Mouse (Mus musculus) kidney, embryonic 16.5 days (tissue): ENCODE measurements around the gene Htr1d. TPM values are rescaled to one million over a fixed set of nuclear protein-coding genes. Genes with fewer than 3 reads are reported as not detected.

Experiments
- ATAC-seq: fragments of 200-750 bp; cut with Nextera tagmentation; 2 replicates; pipeline ENCODE4 v1.8.0; 2017; ENCODE audit warnings: moderate TSS enrichment; ENCODE audit not compliant: low FRiP score, low TSS enrichment
- H3K27ac ChIP-seq: fragments of 300-500 bp; sonication (generic); 2 replicates; pipeline ENCODE4 v1.5.1; 2014; ENCODE audit warnings: low read length
- H3K27me3 ChIP-seq: fragments of 300-500 bp; sonication (generic); 2 replicates; pipeline ENCODE4 v1.6.1; 2014; ENCODE audit warnings: low read length, control low read depth, mixed read lengths; ENCODE audit not compliant: insufficient read depth
- H3K36me3 ChIP-seq: fragments of 300-500 bp; sonication (generic); 2 replicates; pipeline ENCODE4 v1.6.1; 2014; ENCODE audit warnings: low read length, control low read depth, mixed read lengths; ENCODE audit not compliant: insufficient read depth
- H3K4me1 ChIP-seq: fragments of 300-500 bp; sonication (generic); 2 replicates; pipeline ENCODE4 v1.6.1; 2014; ENCODE audit warnings: low read length, control low read depth, mixed read lengths; ENCODE audit not compliant: insufficient read depth
- H3K4me2 ChIP-seq: fragments of 300-500 bp; sonication (generic); replicated peaks from 2 replicates; pipeline ENCODE4 v1.6.1; 2014; ENCODE audit warnings: low read depth, low read length
- H3K4me3 ChIP-seq: fragments of 300-500 bp; sonication (generic); 2 replicates; pipeline ENCODE4 v1.5.1; 2014; ENCODE audit warnings: mild to moderate bottlenecking, low read length
- H3K9ac ChIP-seq: fragments of 300-500 bp; sonication (generic); replicated peaks from 2 replicates; pipeline ENCODE4 v1.6.1; 2014; ENCODE audit warnings: low read length
- H3K9me3 ChIP-seq: fragments of 300-500 bp; sonication (generic); 2 replicates; pipeline ENCODE4 v1.6.1; 2016; ENCODE audit warnings: low read length, control low read depth
- WGBS: fragments of 180-500 bp; shearing (Covaris S2); extraction: QIAGEN DNeasy Blood & Tissue Kit; methylation state at CpG from one replicate; pipeline ENCODE4 v1.1.7; 2014; 5-methylcytosine and 5-hydroxymethylcytosine counted together
- polyA plus RNA-seq: library from polyadenylated mRNA; unstranded; fragments of >200 nt; fragmentation: Nextera tagmentation; extraction: Ambion mirVana; gene quantifications from 2 replicates; pipeline ENCODE4 v1.2.1, GENCODE M21; 2015

The Htr1d gene
- polyA plus RNA-seq, 1 experiment from 2014 or later, result 0.44 TPM

GRCm38 (mm10) chr4:136419386-136419785, 3.9 kb upstream of the Htr1d start:
- WGBS, result 46% methylated on average over 6 of the region's 6 CpGs
- H3K9me3 ChIP-seq, result no peaks in the 10 kb centered on the region
- no peak overlapping the region for H3K4me3 ChIP-seq
- H3K4me2 ChIP-seq, result no peak overlapping the region
- ATAC-seq, result no peak
- no peak overlapping the region for H3K27ac ChIP-seq
- no peaks in the 10 kb centered on the region for H3K36me3 ChIP-seq
- no peak overlapping the region for H3K9ac ChIP-seq
- H3K27me3 ChIP-seq, result peaks cover 20% of the 10 kb centered on the region
- H3K4me1 ChIP-seq, result peaks cover 11% of the 10 kb centered on the region

- Histone ChIP-seq H3K27me3 (peaks cover 37% of the 10 kb centered on the region), H3K4me2 (peak overlapping the region; percentile 93), H3K9ac (peak overlapping the region; percentile 55), H3K4me3 (peak overlapping the region; percentile 53), H3K36me3 (no peaks in the 10 kb centered on the region), H3K9me3 (no peaks in the 10 kb centered on the region), H3K4me1 (peaks cover 7% of the 10 kb centered on the region), H3K27ac (no peak overlapping the region)
- peak; percentile 40 for ATAC-seq
- under 1% methylated on average over 63 of the region's 70 CpGs for WGBS
Observed at GRCm38 (mm10) chr4:136424120-136424999, 1.0 kb downstream of the Htr1d start.

GRCm38 (mm10) chr4:136425000-136425288, 1.6 kb downstream of the Htr1d start:
- Histone ChIP-seq H3K4me3 (peak overlapping the region; percentile 53), H3K9me3 (no peaks in the 10 kb centered on the region), H3K4me2 (peak overlapping the region; percentile 93), H3K36me3 (no peaks in the 10 kb centered on the region), H3K4me1 (peaks cover 6% of the 10 kb centered on the region), H3K27me3 (peaks cover 34% of the 10 kb centered on the region), H3K27ac (no peak overlapping the region), H3K9ac (peak overlapping the region; percentile 55; the same call in 1 of the 2 replicates)
- WGBS, result 3% methylated on average over 15 of the region's 15 CpGs
- no peak for ATAC-seq

- no peak overlapping the region for H3K9ac ChIP-seq
- no peaks in the 10 kb centered on the region for H3K36me3 ChIP-seq
- peak; percentile 58; the same call in 1 of the 2 replicates for ATAC-seq
- no peak overlapping the region for H3K4me3 ChIP-seq
- peaks cover 8% of the 10 kb centered on the region; the same call in 1 of the 2 replicates for H3K4me1 ChIP-seq
- peak overlapping the region; percentile 37; the same call in 1 of the 2 replicates for H3K27ac ChIP-seq
- no peak overlapping the region for H3K4me2 ChIP-seq
- H3K9me3 ChIP-seq, result no peaks in the 10 kb centered on the region
- H3K27me3 ChIP-seq, result peaks cover 5% of the 10 kb centered on the region
- 50% methylated on average over 11 of the region's 11 CpGs for WGBS
Observed at GRCm38 (mm10) chr4:136430609-136431375, 7.5 kb downstream of the Htr1d start.

- H3K4me1 ChIP-seq, result peaks cover 8% of the 10 kb centered on the region; the same call in 1 of the 2 replicates
- no peaks in the 10 kb centered on the region for H3K36me3 ChIP-seq
- 0 out of 2 replicates have a peak, but pooled peaks have one; percentile 18 for ATAC-seq
- H3K27me3 ChIP-seq, result no peaks in the 10 kb centered on the region
- peak overlapping the region; percentile 37; the same call in 1 of the 2 replicates for H3K27ac ChIP-seq
- no peak overlapping the region for H3K4me2 ChIP-seq
- H3K9ac ChIP-seq, result no peak overlapping the region
- H3K9me3 ChIP-seq, result no peaks in the 10 kb centered on the region
- H3K4me3 ChIP-seq, result no peak overlapping the region
- WGBS, result 2% methylated on average over 3 of the region's 3 CpGs
Observed at GRCm38 (mm10) chr4:136431376-136431693, 8.0 kb downstream of the Htr1d start.

GRCm38 (mm10) chr4:136434029-136434428, 10.7 kb downstream of the Htr1d start:
- H3K9me3 ChIP-seq, result no peaks in the 10 kb centered on the region
- H3K9ac ChIP-seq, result no peak overlapping the region
- 82% methylated on average over 4 of the region's 4 CpGs for WGBS
- H3K27ac ChIP-seq, result no peak overlapping the region
- H3K4me2 ChIP-seq, result no peak overlapping the region
- no peak for ATAC-seq
- no peaks in the 10 kb centered on the region for H3K27me3 ChIP-seq
- no peaks in the 10 kb centered on the region for H3K36me3 ChIP-seq
- H3K4me1 ChIP-seq, result peaks cover 16% of the 10 kb centered on the region; the same call in 1 of the 2 replicates
- H3K4me3 ChIP-seq, result no peak overlapping the region

GRCm38 (mm10) chr4:136439106-136439505, 15.8 kb downstream of the Htr1d start:
- Histone ChIP-seq H3K4me3 (no peak overlapping the region), H3K4me2 (no peak overlapping the region), H3K27ac (no peak overlapping the region), H3K9me3 (no peaks in the 10 kb centered on the region), H3K4me1 (0 out of 2 replicates have a peak, but pooled peaks cover 10% of the 10 kb centered on the region), H3K9ac (no peak overlapping the region), H3K27me3 (no peaks in the 10 kb centered on the region), H3K36me3 (no peaks in the 10 kb centered on the region)
- ATAC-seq, result no peak
- 31% methylated on average over 4 of the region's 4 CpGs for WGBS

GRCm38 (mm10) chr4:136441354-136442043, 18.2 kb downstream of the Htr1d start:
- whole genome bisulfite sequencing, result 59% methylated on average over 15 of the region's 15 CpGs
- Histone ChIP-seq H3K27ac (no peak overlapping the region), H3K9ac (no peak overlapping the region), H3K4me3 (no peak overlapping the region), H3K4me2 (no peak overlapping the region), H3K4me1 (0 out of 2 replicates have a peak, but pooled peaks cover 10% of the 10 kb centered on the region), H3K36me3 (no peaks in the 10 kb centered on the region), H3K9me3 (no peaks in the 10 kb centered on the region), H3K27me3 (no peaks in the 10 kb centered on the region)
- no peak for ATAC-seq

GRCm38 (mm10) chr4:136444561-136444960, 21.2 kb downstream of the Htr1d start:
- WGBS, result 59% methylated on average over 4 of the region's 4 CpGs
- ATAC-seq, result no peak
- Histone ChIP-seq H3K9ac (no peak overlapping the region), H3K27ac (no peak overlapping the region), H3K4me3 (no peak overlapping the region), H3K4me1 (no peaks in the 10 kb centered on the region), H3K9me3 (no peaks in the 10 kb centered on the region), H3K27me3 (no peaks in the 10 kb centered on the region), H3K36me3 (no peaks in the 10 kb centered on the region), H3K4me2 (no peak overlapping the region)
